Mouse (Mus musculus): ENCODE data around the gene Nasp.

DNA sequence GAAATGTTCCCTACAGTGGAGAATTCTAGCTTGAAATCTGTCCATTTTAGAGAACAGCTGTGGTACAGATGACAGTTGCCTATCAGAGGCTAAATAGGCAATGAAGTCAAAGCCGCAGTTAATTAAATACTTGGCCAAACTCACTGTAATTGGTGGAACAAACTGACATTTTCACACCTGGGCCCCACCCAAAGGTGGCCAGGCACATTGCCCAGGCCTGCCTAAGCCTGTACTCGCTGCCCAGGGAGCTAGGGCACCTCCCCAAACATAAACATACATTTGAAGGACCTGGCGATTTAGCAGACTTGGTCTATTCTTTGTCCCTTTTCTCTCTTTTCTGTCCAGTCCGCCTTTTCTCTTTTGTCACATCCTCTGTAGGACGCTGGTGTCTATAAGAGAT, 31.4 kb downstream of the Nasp start, which contains the start of gene Ccdc17:
- no peak for TF ChIP-seq EP300 (IDR thresholded peaks at IDR 0.05; ENCODE audit: low read depth)
- TF ChIP-seq CTCF (IDR thresholded peaks at IDR 0.05; ENCODE audit: low read depth), result no peak
